ENCODE assay signal across 8 mouse cellular contexts in the genomic region with DNA sequence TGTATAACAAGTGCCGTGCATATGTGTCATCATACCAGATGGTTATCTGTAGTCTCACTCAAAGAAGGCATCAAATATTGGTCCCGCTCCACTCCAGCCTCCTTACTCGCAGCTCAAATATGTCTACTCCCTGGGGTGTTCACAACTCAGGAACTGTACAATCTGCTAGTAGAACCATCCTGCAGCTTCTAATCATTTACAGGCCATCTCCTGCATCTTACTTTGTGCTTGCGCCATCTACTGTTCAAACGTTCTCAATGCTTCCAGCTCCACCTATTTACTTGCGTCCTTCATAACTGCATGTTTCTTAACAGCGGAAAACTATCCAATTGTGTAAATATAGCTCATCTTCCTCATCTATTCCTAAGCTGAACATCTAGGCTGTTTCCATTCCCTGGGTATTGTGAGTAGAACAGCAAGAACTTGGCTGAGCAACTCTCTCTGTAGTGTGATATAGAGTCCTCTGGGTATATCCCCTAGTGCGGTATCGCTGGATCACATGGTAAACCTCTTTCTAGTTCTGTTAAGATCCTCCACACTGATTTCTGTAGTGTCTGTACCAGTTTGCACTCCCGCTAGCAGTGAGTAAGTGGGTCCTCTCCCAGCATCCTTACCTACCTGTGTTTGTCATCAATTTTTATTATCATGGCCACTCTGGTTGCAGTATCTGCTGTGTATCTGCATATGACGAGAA.
DNase-seq lines count a peak whose midpoint lies in the region; TF ChIP-seq lines count a peak whose summit lies in the region.

No protein-coding gene starts in this region.

- no peak for TF ChIP-seq EP300 in heart, adult 2 months (IDR thresholded peaks at IDR 0.05; ENCODE audit: insufficient read depth, low read depth, low read length)

- no peak overlapping the region for H3K9ac ChIP-seq in heart, adult 2 months (ENCODE audit: low read depth, low read length)

- intact Hi-C loops in heart, adult 2 months (cut with DNase I): loop anchor here (5.0 to 10.0 kb wide), 4 partner anchors 42 to 670 kb away; no protein-coding TSS in a partner anchor
- intact Hi-C loops in heart, postnatal 25 days (cut with DNase I): loop anchor here (5.0 to 10.0 kb wide), 3 partner anchors 110 to 667 kb away; no protein-coding TSS in a partner anchor

- no peaks in the 10 kb centered on the region for H3K4me1 ChIP-seq in heart, adult 2 months (ENCODE audit: control insufficient read depth, insufficient read depth, low read length)
- H3K4me1 ChIP-seq in midbrain, embryonic 10.5 days: no peaks in the 10 kb centered on the region

- no peaks in the 10 kb centered on the region for H3K27me3 ChIP-seq in heart, adult 2 months (ENCODE audit: control insufficient read depth, insufficient read depth, low read length)
- no peaks in the 10 kb centered on the region for H3K27me3 ChIP-seq in midbrain, embryonic 10.5 days (ENCODE audit: low read depth, poor library complexity, severe bottlenecking)

- peak; percentile 80 for TF ChIP-seq CTCF in heart, adult 2 months (IDR thresholded peaks at IDR 0.05)

- no peak for TF ChIP-seq POLR2A in heart, adult 2 months (IDR thresholded peaks at IDR 0.05; ENCODE audit: insufficient read depth, low read depth, low read length)

- H3K4me3 ChIP-seq in heart, adult 2 months: no peak overlapping the region
- H3K4me3 ChIP-seq in midbrain, embryonic 10.5 days: no peak overlapping the region

- H3K79me2 ChIP-seq in heart, adult 2 months (replicated peaks; ENCODE audit: control insufficient read depth, insufficient read depth, low read length): no peaks in the 10 kb centered on the region

- H3K36me3 ChIP-seq in heart, adult 2 months (ENCODE audit: control insufficient read depth, insufficient read depth, low read length): no peaks in the 10 kb centered on the region
- no peaks in the 10 kb centered on the region for H3K36me3 ChIP-seq in midbrain, embryonic 10.5 days

- peak in 1 of 2 experiments; percentile 23 for DNase-seq in heart, adult 2 months
- DNase-seq in heart, postnatal 25 days (ENCODE audit: low spot score): no peak
- DNase-seq in cerebellum, adult 9-10 months: peak; percentile 73
- DNase-seq in frontal cortex, postnatal 25 days (ENCODE audit: low spot score in 2 of 2): peak; percentile 26 to 50
- peak; percentile 58 for DNase-seq in hindlimb bud, embryonic 11.5 days (ENCODE audit: extremely low spot score, low read depth, low spot score)
- DNase-seq in layer of hippocampus, postnatal 14 days (ENCODE audit: low spot score in 2 of 2): peak; percentile 41 to 89
- DNase-seq in midbrain, embryonic 10.5 days (ENCODE audit: low spot score): peak; percentile 42
- peak; percentile 54 for DNase-seq in testis, postnatal 10 days (ENCODE audit: low spot score)

- 35% methylated on average over 11 of the region's 11 CpGs for WGBS in heart, adult 2 months
- WGBS in midbrain, embryonic 10.5 days: 48% methylated on average over 11 of the region's 11 CpGs

- H3K9me3 ChIP-seq in midbrain, embryonic 10.5 days (replicated peaks): no peaks in the 10 kb centered on the region

- no peak overlapping the region for H3K27ac ChIP-seq in heart, adult 2 months
- H3K27ac ChIP-seq in midbrain, embryonic 10.5 days (replicated peaks): no peak overlapping the region
